Mouse (Mus musculus) MEL (cell line): ENCODE data around the gene Eml6. TPM values are rescaled to one million over a fixed set of nuclear protein-coding genes. Genes with fewer than 3 reads are reported as not detected.

ENCODE experiments used
- DNase-seq: peaks from one replicate; pipeline ENCODE4 v3.0.0; 2011; ENCODE audit warnings: low read depth, low spot score
- H3K27ac ChIP-seq: 2 replicates; pipeline ENCODE4 v1.5.1; 2012; ENCODE audit warnings: low read depth, mild to moderate bottlenecking, control low read depth, low read length, moderate library complexity; ENCODE audit not compliant: control insufficient read depth
- H3K27me3 ChIP-seq, 2 experiments: fragments of 150-350 bp in 1 of 2; sonication (generic) in 1 of 2; 2 replicates each; pipeline ENCODE4 v1.6.1; 2012; ENCODE audit warnings: low read length in 2 of 2, mild to moderate bottlenecking in 2 of 2, improper control_type of control experiment in 1 of 2, moderate library complexity in 1 of 2; ENCODE audit not compliant: insufficient read depth in 2 of 2, control insufficient read depth in 1 of 2
- H3K36me3 ChIP-seq, 2 experiments: 2 replicates each; pipeline ENCODE4 v1.6.1; 2012 to 2014; ENCODE audit warnings: low read length in 2 of 2, improper control_type of control experiment in 1 of 2, inconsistent platforms in 1 of 2, mild to moderate bottlenecking in 1 of 2; ENCODE audit not compliant: insufficient read depth in 2 of 2, control insufficient read depth in 1 of 2
- H3K4me1 ChIP-seq, 2 experiments: fragments of 150-350 bp in 1 of 2; sonication (generic) in 1 of 2; 2 replicates each; pipeline ENCODE4 v1.6.1; 2012; ENCODE audit warnings: low read length in 2 of 2, improper control_type of control experiment in 1 of 2, mild to moderate bottlenecking in 1 of 2; ENCODE audit not compliant: insufficient read depth in 2 of 2, control insufficient read depth in 1 of 2
- H3K4me3 ChIP-seq, 2 experiments: fragments of 150-350 bp in 1 of 2; sonication (generic) in 1 of 2; 2 replicates each; pipeline ENCODE4 v1.5.1; 2012; ENCODE audit warnings: low read depth in 2 of 2, low read length in 2 of 2, mild to moderate bottlenecking in 2 of 2, moderate library complexity in 2 of 2, control low read depth in 1 of 2, improper control_type of control experiment in 1 of 2; ENCODE audit not compliant: control insufficient read depth in 1 of 2, insufficient read depth in 1 of 2
- H3K79me2 ChIP-seq: 2 replicates; pipeline ENCODE4 v1.6.1; 2012; ENCODE audit warnings: mild to moderate bottlenecking, low read length, moderate library complexity; ENCODE audit not compliant: control insufficient read depth, poor library complexity, insufficient read depth
- H3K9ac ChIP-seq: 2 replicates; pipeline ENCODE4 v1.6.1; 2012; ENCODE audit warnings: low read depth, mild to moderate bottlenecking, control low read depth, low read length, moderate library complexity; ENCODE audit not compliant: control insufficient read depth, poor library complexity, severe bottlenecking
- H3K9me3 ChIP-seq: fragments of 150-350 bp; sonication (generic); replicated peaks from 2 replicates; pipeline ENCODE4 v1.6.1; 2012; ENCODE audit warnings: mild to moderate bottlenecking, low read length, improper control_type of control experiment, moderate library complexity; ENCODE audit not compliant: insufficient read depth
- CTCF ChIP-seq, 3 experiments: IDR thresholded peaks in 2 of 3; conservative IDR thresholded peaks in 1 of 3; 2 replicates each; pipeline ENCODE4 v1.5.1; 2011 to 2012; ENCODE audit warnings: low read length in 3 of 3, low read depth in 2 of 3, mild to moderate bottlenecking in 2 of 3, improper control_type of control experiment in 1 of 3, inconsistent platforms in 1 of 3, mixed read lengths in 1 of 3, moderate library complexity in 1 of 3; ENCODE audit not compliant: control insufficient read depth in 1 of 3, insufficient read depth in 1 of 3, poor library complexity in 1 of 3, severe bottlenecking in 1 of 3
- ELF1 ChIP-seq: IDR thresholded peaks from 2 replicates; pipeline ENCODE4 v1.6.1; 2014; ENCODE audit warnings: low read depth, mild to moderate bottlenecking, inconsistent platforms, low read length, improper control_type of control experiment, moderate library complexity
- GATA1 ChIP-seq: IDR thresholded peaks from 2 replicates; pipeline ENCODE4 v1.6.1; 2011; ENCODE audit warnings: low read depth, low read length, improper control_type of control experiment
- HCFC1 ChIP-seq: IDR thresholded peaks from 2 replicates; pipeline ENCODE4 v1.6.1; 2012; ENCODE audit warnings: low read depth, mild to moderate bottlenecking, inconsistent platforms, low read length, improper control_type of control experiment, moderate library complexity
- KAT2A ChIP-seq: conservative IDR thresholded peaks from 2 replicates; pipeline ENCODE4 v1.6.1; 2012; ENCODE audit warnings: low read depth, low read length, improper control_type of control experiment, inconsistent platforms
- MAX ChIP-seq: IDR thresholded peaks from 2 replicates; pipeline ENCODE4 v1.6.1; 2011; ENCODE audit warnings: low read length, improper control_type of control experiment
- MAZ ChIP-seq: IDR thresholded peaks from 2 replicates; pipeline ENCODE4 v1.6.1; 2012; ENCODE audit warnings: low read depth, mild to moderate bottlenecking, inconsistent platforms, low read length, improper control_type of control experiment
- MXI1 ChIP-seq: IDR thresholded peaks from 2 replicates; pipeline ENCODE4 v1.6.1; 2011; ENCODE audit warnings: mild to moderate bottlenecking, low read depth, low read length, improper control_type of control experiment
- MYB ChIP-seq: IDR thresholded peaks from 2 replicates; pipeline ENCODE4 v1.6.1; 2011; ENCODE audit warnings: mild to moderate bottlenecking, low read depth, low read length, improper control_type of control experiment
- NRF1 ChIP-seq: IDR thresholded peaks from 2 replicates; pipeline ENCODE4 v1.6.1; 2014; ENCODE audit warnings: low read depth, mild to moderate bottlenecking, inconsistent platforms, low read length, improper control_type of control experiment, moderate library complexity; ENCODE audit not compliant: poor library complexity, insufficient read depth, severe bottlenecking
- POLR2A ChIP-seq, 2 experiments: IDR thresholded peaks; 2 replicates each; pipeline ENCODE4 v1.6.1; 2011 to 2012; ENCODE audit warnings: low read length in 2 of 2, mild to moderate bottlenecking in 2 of 2, control low read depth in 1 of 2, improper control_type of control experiment in 1 of 2, low read depth in 1 of 2, moderate library complexity in 1 of 2; ENCODE audit not compliant: control insufficient read depth in 1 of 2, insufficient read depth in 1 of 2, poor library complexity in 1 of 2
- POLR2AphosphoS2 ChIP-seq: IDR thresholded peaks from 2 replicates; pipeline ENCODE4 v1.6.1; 2011; ENCODE audit warnings: low read length, improper control_type of control experiment
- SMC3 ChIP-seq: IDR thresholded peaks from 2 replicates; pipeline ENCODE4 v1.6.1; 2011; ENCODE audit warnings: low read depth, low read length, improper control_type of control experiment
- TAL1 ChIP-seq: IDR thresholded peaks from 2 replicates; pipeline ENCODE4 v1.6.1; 2012; ENCODE audit warnings: mild to moderate bottlenecking, inconsistent platforms, low read length, moderate library complexity, mixed read lengths
- TBP ChIP-seq: IDR thresholded peaks from 2 replicates; pipeline ENCODE4 v1.8.0; 2011; ENCODE audit warnings: low read depth, low read length, improper control_type of control experiment
- TCF12 ChIP-seq: IDR thresholded peaks from 2 replicates; pipeline ENCODE4 v1.6.1; 2014; ENCODE audit warnings: low read depth, mild to moderate bottlenecking, inconsistent platforms, low read length, improper control_type of control experiment, moderate library complexity
- UBTF ChIP-seq: IDR thresholded peaks from 2 replicates; pipeline ENCODE4 v1.6.1; 2012; ENCODE audit warnings: low read depth, mild to moderate bottlenecking, inconsistent platforms, low read length, improper control_type of control experiment, moderate library complexity, borderline replicate concordance; ENCODE audit not compliant: insufficient read depth
- USF1 ChIP-seq: IDR thresholded peaks from 2 replicates; pipeline ENCODE4 v1.6.1; 2014; ENCODE audit warnings: low read depth, mild to moderate bottlenecking, inconsistent platforms, low read length, improper control_type of control experiment, moderate library complexity
- USF2 ChIP-seq, 2 experiments: IDR thresholded peaks; 2 replicates each; pipeline ENCODE4 v1.6.1; 2011 to 2012; ENCODE audit warnings: improper control_type of control experiment in 2 of 2, low read length in 2 of 2, borderline replicate concordance in 1 of 2, inconsistent platforms in 1 of 2, low read depth in 1 of 2, mild to moderate bottlenecking in 1 of 2; ENCODE audit not compliant: insufficient read depth in 1 of 2
- ZMIZ1 ChIP-seq: IDR thresholded peaks from 2 replicates; pipeline ENCODE4 v1.6.1; 2012; ENCODE audit warnings: low read depth, mild to moderate bottlenecking, inconsistent platforms, low read length, improper control_type of control experiment, moderate library complexity
- polyA plus RNA-seq, 2 experiments: library from polyadenylated mRNA; stranded (reverse) in 1 of 2; unstranded in 1 of 2; fragments of >175 nt in 1 of 2; fragments of >200 nt in 1 of 2; gene quantifications; 2 replicates each; pipeline versions ENCODE4 v1.2.1 to v1.2.4; 2012; ENCODE audit warnings: low replicate concordance in 2 of 2, low read depth in 1 of 2; ENCODE audit not compliant: insufficient read length in 2 of 2, insufficient read depth in 1 of 2, missing spikeins in 1 of 2
- total RNA-seq: library from RNA; depleted of rRNA; stranded (reverse); fragments of 300-350 nt; gene quantifications from 2 replicates; pipeline ENCODE4 v1.2.3, GENCODE M21; 2012

Eml6 gene
- total and polyA plus RNA-seq, 3 experiments: 2.7 to 2.8 TPM; not detected in 1

DNA sequence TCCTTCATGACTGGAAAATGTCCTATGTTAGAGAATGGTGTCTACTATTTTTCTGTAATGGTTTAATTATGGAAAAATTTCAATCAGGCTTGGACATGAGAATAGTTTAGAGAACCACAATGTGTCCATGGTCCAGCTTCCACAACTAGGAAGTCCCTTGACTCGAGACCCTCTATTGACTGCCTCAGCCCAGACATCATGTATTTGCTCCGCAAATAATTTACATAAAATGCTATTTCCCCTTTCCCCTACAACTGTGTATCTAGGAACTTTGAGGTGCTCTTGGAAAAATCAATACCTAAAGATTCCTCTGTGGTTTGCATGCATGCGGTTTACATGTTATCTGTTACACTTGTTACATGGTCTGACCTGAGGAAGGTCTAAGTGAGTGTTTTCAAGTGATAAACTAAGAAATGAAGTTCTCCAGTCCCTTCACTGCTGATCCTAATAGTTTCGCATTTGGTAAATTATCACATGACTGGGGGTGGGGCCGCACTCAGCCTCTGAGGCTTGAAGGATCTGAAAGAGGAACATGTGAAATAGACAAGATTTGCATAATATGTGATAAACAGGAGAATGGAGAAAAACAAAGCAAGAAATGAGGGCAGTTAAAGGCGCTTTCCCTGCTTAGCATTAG lies 239.1 kb downstream of the Eml6 start (continued):
- TF ChIP-seq MAX: peak; percentile 86
- peak; percentile 11; the same call in 1 of the 2 replicates for TF ChIP-seq SMC3
- no peak for TF ChIP-seq TBP
- no peak for TF ChIP-seq UBTF
- TF ChIP-seq ELF1: 0 out of 2 replicates have a peak, but pooled peaks have one; percentile 9
- TF ChIP-seq TAL1: peak; percentile 63
- TF ChIP-seq USF2 (IDR thresholded peaks at IDR 0.05; ENCODE audit: borderline replicate concordance in 1 of 2, insufficient read depth in 1 of 2, low read depth in 1 of 2, low read length in 2 of 2): peak; percentile 18 to 72; a peak in 3 of 4 replicates
- TF ChIP-seq KAT2A: no peak
- 0 out of 2 replicates have a peak, but pooled peaks have one; percentile 45 for TF ChIP-seq MAZ
- TF ChIP-seq CTCF (IDR thresholded peaks at IDR 0.05 in 2 of 3, conservative IDR thresholded peaks at IDR 0.05 in 1 of 3; ENCODE audit: control insufficient read depth in 1 of 3, insufficient read depth in 1 of 3, low read depth in 2 of 3, low read length in 3 of 3, poor library complexity in 1 of 3, severe bottlenecking in 1 of 3): no peak
- TF ChIP-seq USF1: peak; percentile 95
- no peak for TF ChIP-seq ZMIZ1
- no peak for TF ChIP-seq MYB
- TF ChIP-seq GATA1: peak; percentile 75

DNA sequence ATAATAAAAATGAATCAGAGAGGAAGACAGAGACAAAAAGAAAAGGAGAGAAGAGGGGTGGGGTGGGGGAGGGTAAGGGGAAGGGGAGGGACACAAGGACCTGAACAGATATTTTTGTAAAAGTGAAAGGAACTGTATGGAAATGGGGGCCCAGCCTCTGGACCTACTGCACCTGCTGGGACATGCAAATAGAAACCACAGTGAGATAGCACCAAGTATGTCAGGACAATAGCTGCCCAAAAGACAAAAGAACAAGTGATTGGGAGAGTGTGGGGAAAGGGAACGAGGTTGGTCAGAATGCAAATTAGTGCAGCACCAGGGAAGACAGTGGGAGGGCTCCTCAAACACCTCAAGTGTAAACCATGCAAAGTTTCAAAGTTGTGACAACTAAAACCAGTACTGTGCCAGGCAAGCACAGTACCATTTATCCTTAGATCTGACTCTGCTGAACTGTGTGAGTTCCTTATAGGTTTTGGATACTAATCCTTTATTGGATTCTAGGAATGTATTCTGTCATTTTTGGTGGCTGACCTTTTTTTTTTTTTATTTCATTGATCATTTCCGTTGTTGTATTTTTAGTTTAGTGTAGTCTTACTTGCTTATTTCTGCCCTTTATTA lies 246.3 kb downstream of the Eml6 start:
- Histone ChIP-seq H3K4me1 (peaks cover 11 to 14% of the 10 kb centered on the region in 2 experiments), H3K79me2 (no peaks in the 10 kb centered on the region), H3K27ac (no peak overlapping the region), H3K27me3 (no peaks in the 10 kb centered on the region), H3K9ac (no peak overlapping the region), H3K4me3 (no peak overlapping the region), H3K36me3 (peaks cover 0 to 4% of the 10 kb centered on the region in 2 experiments; a peak in 2 of 4 replicates), H3K9me3 (no peaks in the 10 kb centered on the region)
- no peak for DNase-seq
- TF ChIP-seq MXI1 (no peak), HCFC1 (no peak), POLR2AphosphoS2 (no peak), TCF12 (no peak), USF2 (IDR thresholded peaks at IDR 0.05; ENCODE audit: borderline replicate concordance in 1 of 2, insufficient read depth in 1 of 2, low read depth in 1 of 2, low read length in 2 of 2) (no peak), NRF1 (no peak), POLR2A (IDR thresholded peaks at IDR 0.05; ENCODE audit: control insufficient read depth in 1 of 2, insufficient read depth in 1 of 2, low read depth in 1 of 2, low read length in 2 of 2, poor library complexity in 1 of 2) (no peak), USF1 (no peak), TAL1 (no peak)
